Mouse (Mus musculus): ENCODE measurements around the gene Ankrd17.

Ankrd17 gene

GRCm38 (mm10) chr5:90203168-90203567 lies 163.2 kb downstream of the Ankrd17 start:
- DNase-seq: peak; percentile 50

GRCm38 (mm10) chr5:90202447-90203117 lies 163.8 kb downstream of the Ankrd17 start:
- no peak for DNase-seq

- no peak for DNase-seq
These were observed 166.3 kb downstream of the Ankrd17 start for GRCm38 (mm10) chr5:90199922-90200632.

- peak; percentile 8 for DNase-seq
These were observed 171.5 kb downstream of the Ankrd17 start for GRCm38 (mm10) chr5:90194831-90195230.

- no peak for DNase-seq
These were observed 183.6 kb downstream of the Ankrd17 start for GRCm38 (mm10) chr5:90182782-90183181.

DNA sequence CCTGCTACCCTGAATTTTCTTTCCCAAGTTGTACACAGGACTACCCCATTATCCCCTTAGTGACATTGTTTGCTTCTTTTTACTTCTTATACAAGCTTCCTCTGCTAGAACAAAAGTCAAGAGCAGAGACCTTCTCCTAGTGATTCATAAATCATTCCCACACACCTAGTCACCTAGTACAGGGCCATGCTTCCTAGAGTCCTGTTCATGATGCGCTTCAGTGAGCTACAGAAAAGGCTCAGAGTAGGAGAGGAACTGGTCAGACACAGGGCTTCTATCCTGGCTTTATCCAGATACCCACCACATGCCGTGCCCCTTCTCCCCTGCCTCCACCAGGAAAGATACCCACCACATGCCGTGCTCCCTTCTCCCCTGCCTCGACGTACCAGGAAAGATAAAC lies 187.3 kb downstream of the Ankrd17 start:
- DNase-seq: no peak

DNA sequence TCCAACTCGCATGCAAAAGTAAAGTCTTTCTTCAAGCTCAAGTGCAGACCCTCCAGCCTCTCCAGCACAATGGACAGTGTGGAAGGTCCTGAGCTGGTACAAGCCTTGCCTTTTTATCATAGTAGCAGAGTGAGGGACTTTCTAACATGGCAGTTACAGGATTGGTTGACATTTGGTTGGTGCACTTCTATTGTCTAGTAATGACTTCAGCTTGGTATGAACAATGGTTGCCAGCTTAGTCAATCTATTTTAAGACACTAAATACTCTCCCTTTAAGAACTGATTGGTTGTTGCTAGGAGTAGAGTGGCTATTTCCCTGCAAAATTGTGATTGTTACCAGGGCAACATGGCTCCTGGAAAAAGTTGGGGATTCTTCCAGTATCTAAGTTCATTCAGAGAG lies 188.3 kb downstream of the Ankrd17 start:
- no peak for DNase-seq

Data from thymus, postnatal 25 days (tissue).